Mouse (Mus musculus) E14TG2a.4 (cell line): ENCODE results near the gene Galr3.

ENCODE experiments used
- CTCF ChIP-seq: conservative IDR thresholded peaks from 2 replicates; pipeline ENCODE4 v1.5.1; 2014; ENCODE audit warnings: low read length
- NANOG ChIP-seq: IDR thresholded peaks from 2 replicates; pipeline ENCODE4 v1.6.1; 2014; ENCODE audit warnings: borderline replicate concordance, low read length, mixed read lengths
- POU5F1 ChIP-seq: IDR thresholded peaks from 2 replicates; pipeline ENCODE4 v1.6.1; 2014; ENCODE audit warnings: low read length, borderline replicate concordance

DNA sequence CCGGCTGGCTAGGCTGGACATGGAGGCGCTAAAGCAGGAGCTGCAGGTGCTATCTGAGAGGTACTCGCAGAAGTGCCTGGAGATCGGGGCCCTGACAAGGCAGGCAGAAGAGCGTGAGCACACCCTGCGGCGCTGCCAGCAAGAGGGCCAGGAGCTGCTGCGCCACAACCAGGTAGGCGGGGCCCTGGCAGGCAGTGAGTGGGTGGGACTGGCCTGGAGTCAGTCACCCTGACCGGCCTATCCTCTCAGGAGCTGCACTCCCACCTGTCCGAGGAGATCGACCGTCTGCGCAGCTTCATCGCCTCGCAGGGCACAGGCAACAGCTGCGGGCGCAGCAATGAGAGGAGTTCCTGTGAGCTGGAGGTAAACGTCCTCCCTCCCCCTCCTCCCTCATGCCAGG, 39.6 kb upstream of the Galr3 start:
- no peak for TF ChIP-seq CTCF
- TF ChIP-seq NANOG: no peak
- no peak for TF ChIP-seq POU5F1
